Mouse (Mus musculus): ENCODE results near the gene Gpc3. TPM values are rescaled to one million over a fixed set of nuclear protein-coding genes. Genes with fewer than 3 reads are reported as not detected.

Gene Gpc3
- polyA plus RNA-seq, 2 experiments = 181 to 240 TPM

DNA sequence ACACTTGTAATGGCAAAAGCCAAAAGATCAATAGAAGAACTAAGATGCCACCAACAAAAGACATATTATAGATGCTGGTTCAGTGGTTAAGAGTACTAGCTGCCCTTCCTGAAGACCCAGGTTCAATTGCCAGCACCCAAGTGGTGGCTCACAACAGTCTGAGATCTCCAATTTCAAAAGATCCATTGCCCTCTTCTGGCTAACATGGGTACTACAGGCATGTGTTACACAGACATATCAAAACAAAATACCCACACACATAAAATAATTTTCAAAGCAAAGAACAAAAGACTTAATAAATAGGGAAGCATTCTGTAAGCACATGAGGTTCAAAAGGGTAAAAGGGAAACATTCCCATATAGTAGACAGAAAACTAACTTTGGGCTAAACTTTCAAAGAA, 26.1 kb downstream of the Gpc3 start:
- H3K27me3 ChIP-seq (ENCODE audit: control insufficient read depth, insufficient read depth, low read length) = no peaks in the 10 kb centered on the region
- H3K4me1 ChIP-seq (replicated peaks; ENCODE audit: control insufficient read depth in 2 of 2, insufficient read depth in 2 of 2, low read length in 1 of 2) = no peaks in the 10 kb centered on the region
- H3K27ac ChIP-seq = no peak overlapping the region
- H3K9me3 ChIP-seq (ENCODE audit: control insufficient read depth, low read length) = no peaks in the 10 kb centered on the region
- no peaks in the 10 kb centered on the region for H3K36me3 ChIP-seq (replicated peaks; ENCODE audit: control insufficient read depth, insufficient read depth, low read depth)
- H3K9ac ChIP-seq (replicated peaks) = no peak overlapping the region
- H3K4me3 ChIP-seq (ENCODE audit: insufficient read depth in 1 of 2, low read depth in 2 of 2, low read length in 2 of 2) = no peak overlapping the region
- DNase-seq (ENCODE audit: low read depth in 3 of 3, low spot score in 3 of 3) (no peak), ATAC-seq (ENCODE audit: insufficient read depth) (no peak)
- no peak overlapping the region for H3K4me2 ChIP-seq (ENCODE audit: low read depth)
- TF ChIP-seq CTCF (IDR thresholded peaks at IDR 0.05; ENCODE audit: low read depth) (peak; percentile 38), EP300 (IDR thresholded peaks at IDR 0.05; ENCODE audit: low read depth) (no peak)

DNA sequence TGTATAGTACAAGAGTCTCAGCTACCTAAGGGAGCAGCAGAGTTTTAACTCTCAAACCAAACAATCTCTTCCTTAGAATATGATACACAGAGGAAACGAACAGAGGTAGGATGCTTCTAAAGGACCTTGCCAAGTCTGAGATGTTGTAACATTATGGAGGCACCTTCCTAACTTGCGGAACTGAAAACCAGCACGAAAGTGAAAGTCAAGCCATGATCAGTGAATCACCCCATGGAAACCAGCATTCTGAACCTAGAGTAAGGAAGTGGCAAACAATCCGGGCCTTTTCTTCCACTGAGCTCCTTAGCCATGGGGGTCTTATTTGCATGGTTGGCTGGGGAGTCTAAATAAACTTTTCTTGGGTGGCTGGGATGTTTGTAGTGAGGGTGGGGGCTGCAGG, 53.8 kb downstream of the Gpc3 start:
- no peak overlapping the region for H3K27ac ChIP-seq
- H3K9ac ChIP-seq (replicated peaks) = no peak overlapping the region
- no peaks in the 10 kb centered on the region for H3K4me1 ChIP-seq (replicated peaks; ENCODE audit: control insufficient read depth in 2 of 2, insufficient read depth in 2 of 2, low read length in 1 of 2)
- H3K4me2 ChIP-seq (ENCODE audit: low read depth) = no peak overlapping the region
- H3K36me3 ChIP-seq (replicated peaks; ENCODE audit: control insufficient read depth, insufficient read depth, low read depth) = no peaks in the 10 kb centered on the region
- DNase-seq (ENCODE audit: low read depth in 3 of 3, low spot score in 3 of 3) (no peak), ATAC-seq (ENCODE audit: insufficient read depth) (no peak)
- no peaks in the 10 kb centered on the region for H3K27me3 ChIP-seq (ENCODE audit: control insufficient read depth, insufficient read depth, low read length)
- no peaks in the 10 kb centered on the region for H3K9me3 ChIP-seq (ENCODE audit: control insufficient read depth, low read length)
- 58% methylated on average over 4 of the region's 4 CpGs for WGBS (ENCODE audit: insufficient replicate concordance)
- H3K4me3 ChIP-seq (ENCODE audit: insufficient read depth in 1 of 2, low read depth in 2 of 2, low read length in 2 of 2) = no peak overlapping the region
- TF ChIP-seq CTCF (IDR thresholded peaks at IDR 0.05; ENCODE audit: low read depth) = no peak
- TF ChIP-seq EP300 (IDR thresholded peaks at IDR 0.05; ENCODE audit: low read depth) = no peak

DNA sequence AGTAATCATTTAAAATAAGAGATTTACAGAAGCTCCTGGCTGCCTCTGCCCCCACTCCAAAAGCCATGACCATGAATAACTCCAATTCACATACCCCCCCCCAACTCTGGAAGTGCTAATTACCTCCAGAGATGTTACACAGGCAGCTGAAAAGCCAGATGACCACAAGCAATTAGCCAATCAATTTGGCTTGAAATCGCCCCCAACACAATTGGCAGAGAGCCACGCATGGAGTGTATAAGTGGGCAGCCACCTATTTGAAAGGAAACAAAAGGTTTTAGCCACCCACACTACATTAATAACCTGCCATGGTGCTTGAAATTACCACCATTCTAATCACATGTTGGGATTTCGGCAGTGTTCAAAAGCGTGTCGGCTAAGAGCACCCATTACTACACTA, 55.2 kb downstream of the Gpc3 start:
- no peak for DNase-seq (ENCODE audit: low read depth in 3 of 3, low spot score in 3 of 3)
- H3K9me3 ChIP-seq (ENCODE audit: control insufficient read depth, low read length) = no peaks in the 10 kb centered on the region
- ATAC-seq (ENCODE audit: insufficient read depth) = no peak
- no peak overlapping the region for H3K27ac ChIP-seq
- H3K4me1 ChIP-seq (replicated peaks; ENCODE audit: control insufficient read depth in 2 of 2, insufficient read depth in 2 of 2, low read length in 1 of 2) = no peaks in the 10 kb centered on the region
- H3K27me3 ChIP-seq (ENCODE audit: control insufficient read depth, insufficient read depth, low read length) = no peaks in the 10 kb centered on the region
- H3K9ac ChIP-seq (replicated peaks) = no peak overlapping the region
- H3K4me2 ChIP-seq (ENCODE audit: low read depth) = no peak overlapping the region
- no peak overlapping the region for H3K4me3 ChIP-seq (ENCODE audit: insufficient read depth in 1 of 2, low read depth in 2 of 2, low read length in 2 of 2)
- WGBS (ENCODE audit: insufficient replicate concordance) = 70% methylated on average over 5 of the region's 5 CpGs
- TF ChIP-seq CTCF (IDR thresholded peaks at IDR 0.05; ENCODE audit: low read depth) (no peak), EP300 (IDR thresholded peaks at IDR 0.05; ENCODE audit: low read depth) (no peak)
- H3K36me3 ChIP-seq (replicated peaks; ENCODE audit: control insufficient read depth, insufficient read depth, low read depth) = no peaks in the 10 kb centered on the region

DNA sequence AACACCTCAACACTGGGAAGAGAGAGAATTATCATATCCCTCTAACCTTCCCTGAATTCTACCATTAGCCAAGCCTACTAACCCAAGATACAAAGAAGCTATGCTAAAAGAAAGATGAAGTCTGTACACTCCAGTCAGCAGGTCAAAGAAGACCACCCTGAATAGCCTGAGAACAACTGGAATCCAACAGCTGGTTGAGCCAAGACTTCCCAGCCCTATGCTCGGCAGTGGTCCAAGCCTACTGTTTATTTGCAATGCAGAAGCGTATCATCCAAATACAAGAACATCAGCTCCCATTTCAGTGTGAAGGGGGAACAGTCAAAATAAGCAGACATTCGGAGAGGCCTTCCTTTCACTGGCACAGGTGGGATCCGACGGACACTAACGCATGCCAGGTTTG, 56.3 kb downstream of the Gpc3 start:
- Histone ChIP-seq H3K9me3 (ENCODE audit: control insufficient read depth, low read length) (no peaks in the 10 kb centered on the region), H3K4me3 (ENCODE audit: insufficient read depth in 1 of 2, low read depth in 2 of 2, low read length in 2 of 2) (no peak overlapping the region), H3K27ac (no peak overlapping the region), H3K4me1 (replicated peaks; ENCODE audit: control insufficient read depth in 2 of 2, insufficient read depth in 2 of 2, low read length in 1 of 2) (no peaks in the 10 kb centered on the region), H3K27me3 (ENCODE audit: control insufficient read depth, insufficient read depth, low read length) (no peaks in the 10 kb centered on the region), H3K9ac (replicated peaks) (no peak overlapping the region), H3K4me2 (ENCODE audit: low read depth) (no peak overlapping the region), H3K36me3 (replicated peaks; ENCODE audit: control insufficient read depth, insufficient read depth, low read depth) (no peaks in the 10 kb centered on the region)
- ATAC-seq (ENCODE audit: insufficient read depth) (no peak), DNase-seq (ENCODE audit: low read depth in 3 of 3, low spot score in 3 of 3) (no peak)
- TF ChIP-seq CTCF (IDR thresholded peaks at IDR 0.05; ENCODE audit: low read depth) (no peak), EP300 (IDR thresholded peaks at IDR 0.05; ENCODE audit: low read depth) (no peak)
- 70% methylated on average over 6 of the region's 6 CpGs for WGBS (ENCODE audit: insufficient replicate concordance)

DNA sequence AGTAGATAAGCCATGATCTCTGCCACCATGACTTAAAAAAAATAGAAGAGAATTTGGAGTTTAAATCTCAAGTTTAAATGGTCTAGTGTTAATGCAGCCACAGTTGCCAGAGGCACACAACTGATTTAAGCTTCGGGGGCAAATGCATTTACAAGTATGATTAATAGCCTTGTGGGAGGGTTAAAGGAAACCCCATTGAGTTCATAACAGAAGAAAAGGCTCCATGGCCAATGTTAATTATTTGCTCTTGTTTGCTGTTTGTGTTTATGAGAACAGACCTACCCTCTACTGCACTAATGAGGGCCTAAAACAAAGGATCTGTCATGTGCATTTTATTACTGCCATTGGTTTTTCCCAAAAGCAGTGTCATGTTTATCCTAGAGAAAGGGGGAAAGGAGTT, 62.5 kb downstream of the Gpc3 start:
- Histone ChIP-seq H3K36me3 (replicated peaks; ENCODE audit: control insufficient read depth, insufficient read depth, low read depth) (no peaks in the 10 kb centered on the region), H3K4me2 (ENCODE audit: low read depth) (no peak overlapping the region), H3K4me3 (ENCODE audit: insufficient read depth in 1 of 2, low read depth in 2 of 2, low read length in 2 of 2) (no peak overlapping the region), H3K9ac (replicated peaks) (no peak overlapping the region), H3K4me1 (replicated peaks; ENCODE audit: control insufficient read depth in 2 of 2, insufficient read depth in 2 of 2, low read length in 1 of 2) (no peaks in the 10 kb centered on the region), H3K27me3 (ENCODE audit: control insufficient read depth, insufficient read depth, low read length) (no peaks in the 10 kb centered on the region), H3K27ac (no peak overlapping the region), H3K9me3 (ENCODE audit: control insufficient read depth, low read length) (no peaks in the 10 kb centered on the region)
- TF ChIP-seq EP300 (IDR thresholded peaks at IDR 0.05; ENCODE audit: low read depth) = no peak
- TF ChIP-seq CTCF (IDR thresholded peaks at IDR 0.05; ENCODE audit: low read depth) = no peak
- no peak for DNase-seq (ENCODE audit: low read depth in 3 of 3, low spot score in 3 of 3)
- no peak for ATAC-seq (ENCODE audit: insufficient read depth)
- WGBS (ENCODE audit: insufficient replicate concordance) = 50% methylated on average over 1 of the region's 1 CpGs

DNA sequence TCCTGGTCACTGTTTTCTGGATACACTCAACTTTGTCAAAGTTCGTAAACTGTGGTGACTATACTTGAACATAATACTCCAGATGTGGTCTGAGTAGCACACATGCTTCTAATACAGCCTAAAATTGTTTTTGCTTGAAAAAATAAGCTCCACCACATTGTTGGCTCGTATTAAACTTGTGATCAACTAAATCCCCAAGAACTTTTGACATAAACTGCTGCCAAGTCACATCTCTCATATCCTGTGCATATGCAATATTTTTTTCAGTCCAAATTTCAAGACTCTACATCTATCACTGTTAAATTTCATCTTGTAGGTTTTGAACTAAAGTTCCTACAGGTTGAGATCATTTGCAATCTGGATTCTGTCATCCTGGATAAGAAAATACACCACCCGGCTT, 69.1 kb downstream of the Gpc3 start:
- Histone ChIP-seq H3K4me3 (ENCODE audit: insufficient read depth in 1 of 2, low read depth in 2 of 2, low read length in 2 of 2) (no peak overlapping the region), H3K9me3 (ENCODE audit: control insufficient read depth, low read length) (no peaks in the 10 kb centered on the region), H3K27me3 (ENCODE audit: control insufficient read depth, insufficient read depth, low read length) (no peaks in the 10 kb centered on the region), H3K4me1 (replicated peaks; ENCODE audit: control insufficient read depth in 2 of 2, insufficient read depth in 2 of 2, low read length in 1 of 2) (no peaks in the 10 kb centered on the region), H3K4me2 (ENCODE audit: low read depth) (no peak overlapping the region), H3K9ac (replicated peaks) (no peak overlapping the region), H3K36me3 (replicated peaks; ENCODE audit: control insufficient read depth, insufficient read depth, low read depth) (no peaks in the 10 kb centered on the region), H3K27ac (no peak overlapping the region)
- DNase-seq (ENCODE audit: low read depth in 3 of 3, low spot score in 3 of 3) (no peak), ATAC-seq (ENCODE audit: insufficient read depth) (no peak)
- TF ChIP-seq CTCF (IDR thresholded peaks at IDR 0.05; ENCODE audit: low read depth) (no peak), EP300 (IDR thresholded peaks at IDR 0.05; ENCODE audit: low read depth) (no peak)
- 54% methylated on average over 3 of the region's 3 CpGs for WGBS (ENCODE audit: insufficient replicate concordance)

All from liver, embryonic 14.5 days (tissue).